Mouse (Mus musculus) embryonic facial prominence, embryonic 10.5 days (tissue): ENCODE data around the gene Agap1. TPM values are rescaled to one million over a fixed set of nuclear protein-coding genes. Genes with fewer than 3 reads are reported as not detected.

Experiments used
- DNase-seq: peaks from one replicate; pipeline ENCODE4 v3.0.0-alpha.2; 2017; ENCODE audit warnings: low spot score
- H3K27ac ChIP-seq: fragments of 300-500 bp; sonication (generic); replicated peaks from 2 replicates; pipeline ENCODE4 v1.5.1; 2016; ENCODE audit warnings: mild to moderate bottlenecking
- H3K27me3 ChIP-seq: fragments of 300-500 bp; sonication (generic); replicated peaks from 2 replicates; pipeline ENCODE4 v1.6.1; 2016; ENCODE audit warnings: low read depth, mild to moderate bottlenecking; ENCODE audit not compliant: poor library complexity, severe bottlenecking
- H3K36me3 ChIP-seq: fragments of 300-500 bp; sonication (generic); replicated peaks from 2 replicates; pipeline ENCODE4 v1.6.1; 2016; ENCODE audit warnings: mild to moderate bottlenecking, moderate library complexity
- H3K4me1 ChIP-seq: fragments of 300-500 bp; sonication (generic); 2 replicates; pipeline ENCODE4 v1.6.1; 2016
- H3K4me3 ChIP-seq: fragments of 300-500 bp; sonication (generic); 2 replicates; pipeline ENCODE4 v1.5.1; 2016; ENCODE audit warnings: mild to moderate bottlenecking, moderate library complexity
- H3K9me3 ChIP-seq: fragments of 300-500 bp; sonication (generic); 2 replicates; pipeline ENCODE4 v1.6.1; 2016; ENCODE audit warnings: mild to moderate bottlenecking
- WGBS: fragments of 180-500 bp; shearing (Covaris S2); methylation state at CpG from one replicate; pipeline ENCODE4 v1.1.7; 2016; 5-methylcytosine and 5-hydroxymethylcytosine counted together
- polyA plus RNA-seq: library from polyadenylated mRNA; unstranded; fragments of >200 nt; fragmentation: Nextera tagmentation; extraction: Ambion mirVana; gene quantifications from 2 replicates; pipeline ENCODE4 v1.2.1, GENCODE M21; 2016

Agap1 gene
- polyA plus RNA-seq, 1 experiment from 2014 or later, result 13.6 TPM

DNA sequence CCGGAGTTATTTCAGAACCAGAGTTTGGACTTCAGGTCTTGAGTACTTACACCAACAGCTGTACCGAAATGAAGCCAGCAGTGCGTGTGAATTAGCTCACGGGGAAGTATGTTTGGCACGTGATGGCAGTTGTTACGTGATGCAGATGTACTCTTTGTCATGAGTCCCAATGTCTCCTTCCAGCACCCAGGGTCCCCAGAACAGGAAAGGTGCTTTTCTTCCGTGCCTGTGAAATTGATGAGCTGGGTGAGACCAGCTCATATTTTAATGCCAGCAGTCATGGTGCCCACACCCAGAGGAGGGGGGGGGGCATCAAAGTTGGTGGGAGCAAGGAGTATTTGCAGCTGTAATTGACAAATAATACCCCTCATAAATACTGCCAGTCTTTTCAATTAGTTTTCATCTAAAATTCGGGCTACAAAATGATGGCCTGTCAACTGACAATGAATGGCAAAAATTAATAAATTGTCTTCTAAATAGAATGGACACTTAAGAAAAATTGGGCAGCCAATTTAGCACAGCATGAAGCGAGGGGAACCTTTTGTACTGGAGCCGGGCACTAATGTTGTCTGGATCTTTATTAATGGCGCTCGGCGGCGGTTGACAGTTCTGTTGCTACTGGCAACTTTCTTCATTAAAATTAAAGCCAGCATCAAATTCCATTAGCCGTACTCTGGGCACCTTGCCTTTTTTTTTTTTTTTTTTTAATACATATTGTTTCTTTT, 253.3 kb downstream of the Agap1 start:
- Histone ChIP-seq H3K4me1 (peaks cover 71% of the 10 kb centered on the region), H3K36me3 (peaks cover 20% of the 10 kb centered on the region), H3K27me3 (peaks cover 15% of the 10 kb centered on the region), H3K9me3 (no peaks in the 10 kb centered on the region), H3K27ac (no peak overlapping the region), H3K4me3 (no peak overlapping the region)
- 85% methylated on average over 15 of the region's 15 CpGs for WGBS
- no peak for DNase-seq

DNA sequence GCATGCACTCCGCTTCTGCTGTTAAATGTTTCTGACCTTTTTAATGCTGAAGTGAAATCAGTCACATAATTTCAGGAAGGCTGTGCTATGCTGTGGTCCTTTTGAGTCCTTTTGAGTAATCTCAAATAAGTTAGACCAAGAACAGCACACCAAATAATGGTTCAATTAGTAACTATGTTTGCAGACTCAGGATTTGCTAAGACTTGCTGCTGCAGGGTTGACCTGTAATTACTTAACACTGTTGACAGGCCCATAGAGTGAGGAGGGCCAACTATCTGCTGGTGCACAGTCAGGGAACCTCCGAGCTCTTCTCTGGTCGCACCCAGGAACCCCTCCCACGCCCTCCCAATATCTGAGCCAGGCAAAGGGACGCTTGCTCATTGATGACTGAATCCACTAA, 255.2 kb downstream of the Agap1 start:
- Histone ChIP-seq H3K4me1 (peaks cover 73% of the 10 kb centered on the region), H3K9me3 (no peaks in the 10 kb centered on the region), H3K27me3 (peaks cover 13% of the 10 kb centered on the region), H3K36me3 (peaks cover 20% of the 10 kb centered on the region), H3K4me3 (no peak overlapping the region), H3K27ac (no peak overlapping the region)
- WGBS, result 85% methylated on average over 5 of the region's 5 CpGs
- no peak for DNase-seq

GRCm38 (mm10) chr1:89713681-89714080, 259.1 kb downstream of the Agap1 start:
- Histone ChIP-seq H3K27me3 (no peaks in the 10 kb centered on the region), H3K36me3 (peaks cover 14% of the 10 kb centered on the region; the same call in 1 of the 2 replicates), H3K27ac (peak overlapping the region; percentile 35; the same call in 1 of the 2 replicates), H3K4me1 (peaks cover 65% of the 10 kb centered on the region), H3K4me3 (no peak overlapping the region), H3K9me3 (no peaks in the 10 kb centered on the region)
- DNase-seq, result peak; percentile 23
- 61% methylated on average over 5 of the region's 5 CpGs for WGBS

GRCm38 (mm10) chr1:89714165-89714980, 259.8 kb downstream of the Agap1 start:
- 57% methylated on average over 18 of the region's 18 CpGs for whole genome bisulfite sequencing
- H3K9me3 ChIP-seq, result no peaks in the 10 kb centered on the region
- DNase-seq, result peak; percentile 58
- H3K4me1 ChIP-seq, result peaks cover 64% of the 10 kb centered on the region
- H3K27ac ChIP-seq, result no peak overlapping the region
- H3K36me3 ChIP-seq, result peaks cover 10% of the 10 kb centered on the region; the same call in 1 of the 2 replicates
- H3K4me3 ChIP-seq, result no peak overlapping the region
- H3K27me3 ChIP-seq, result no peaks in the 10 kb centered on the region

- no peak for DNase-seq
- H3K9me3 ChIP-seq, result no peaks in the 10 kb centered on the region
- H3K27me3 ChIP-seq, result no peaks in the 10 kb centered on the region
- H3K4me1 ChIP-seq, result peaks cover 46% of the 10 kb centered on the region
- H3K27ac ChIP-seq, result no peak overlapping the region
- WGBS, result 93% methylated on average over 2 of the region's 2 CpGs
- H3K4me3 ChIP-seq, result no peak overlapping the region
- H3K36me3 ChIP-seq, result peaks cover 7% of the 10 kb centered on the region
Measured at GRCm38 (mm10) chr1:89716234-89716633, 261.6 kb downstream of the Agap1 start.

GRCm38 (mm10) chr1:89717100-89717499, 262.5 kb downstream of the Agap1 start:
- Histone ChIP-seq H3K9me3 (no peaks in the 10 kb centered on the region), H3K36me3 (peaks cover 4% of the 10 kb centered on the region), H3K27ac (no peak overlapping the region), H3K4me1 (peaks cover 48% of the 10 kb centered on the region), H3K27me3 (no peaks in the 10 kb centered on the region), H3K4me3 (no peak overlapping the region)
- WGBS, result 91% methylated on average over 4 of the region's 4 CpGs
- no peak for DNase-seq

DNA sequence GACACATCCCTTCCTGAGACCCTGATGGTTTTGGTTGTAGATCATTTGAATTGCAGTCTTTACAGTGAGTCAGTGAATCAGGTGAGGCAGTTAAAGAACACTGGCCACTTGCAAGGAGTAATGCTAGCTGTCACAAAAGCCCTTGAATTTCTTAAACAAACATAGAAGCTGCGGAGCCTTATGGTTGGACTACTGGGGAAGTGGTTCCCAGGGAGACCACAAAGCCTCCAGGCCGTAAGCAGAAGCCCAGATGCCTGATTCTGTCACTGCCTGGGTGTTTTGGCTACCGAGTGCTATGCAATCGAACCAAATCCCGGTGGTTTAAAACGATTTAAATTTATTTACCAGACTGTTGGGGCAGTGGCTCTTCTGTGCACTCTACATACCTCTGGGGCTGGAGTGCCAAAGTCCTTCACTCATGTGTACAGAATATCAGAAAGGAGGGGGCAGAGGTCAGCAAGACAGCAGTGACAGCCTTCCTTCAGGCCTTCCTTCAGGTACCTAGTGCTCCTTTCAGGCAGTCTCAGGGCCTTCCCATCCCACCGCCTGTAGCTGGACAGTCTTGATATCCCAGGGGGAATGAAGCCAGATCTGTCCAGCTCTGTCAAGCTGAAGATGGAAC, 264.3 kb downstream of the Agap1 start:
- H3K4me3 ChIP-seq, result no peak overlapping the region
- no peaks in the 10 kb centered on the region for H3K27me3 ChIP-seq
- H3K27ac ChIP-seq, result no peak overlapping the region
- no peaks in the 10 kb centered on the region; the same call in 1 of the 2 replicates for H3K36me3 ChIP-seq
- WGBS, result 67% methylated on average over 7 of the region's 7 CpGs
- no peak for DNase-seq
- no peaks in the 10 kb centered on the region for H3K9me3 ChIP-seq
- peaks cover 54% of the 10 kb centered on the region for H3K4me1 ChIP-seq

GRCm38 (mm10) chr1:89724141-89724540, 269.5 kb downstream of the Agap1 start:
- Histone ChIP-seq H3K4me1 (peaks cover 43% of the 10 kb centered on the region), H3K27me3 (no peaks in the 10 kb centered on the region), H3K27ac (peak overlapping the region; percentile 66), H3K4me3 (no peak overlapping the region), H3K36me3 (peaks cover 30% of the 10 kb centered on the region), H3K9me3 (no peaks in the 10 kb centered on the region)
- WGBS, result 13% methylated on average over 3 of the region's 3 CpGs
- DNase-seq, result peak; percentile 63

DNA sequence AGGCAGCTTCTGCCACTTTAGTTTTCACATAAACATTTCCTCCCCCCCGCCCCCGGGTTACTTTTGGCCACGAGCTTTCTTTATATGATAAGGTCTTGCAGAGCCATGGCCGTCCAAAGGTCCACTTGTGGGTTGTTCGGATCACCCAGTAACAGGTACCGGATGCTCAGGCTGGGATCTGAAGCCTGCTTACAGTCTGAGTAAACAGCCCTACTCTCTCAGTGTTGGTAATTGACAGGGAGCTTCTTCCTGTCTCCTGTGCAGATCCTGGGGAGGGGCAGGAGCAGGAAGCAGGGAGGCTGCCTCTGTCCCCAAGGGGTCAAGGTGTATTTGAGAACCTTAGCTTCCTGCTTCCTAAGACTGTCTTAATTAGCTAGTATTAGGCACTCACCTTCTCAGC, 269.9 kb downstream of the Agap1 start:
- peaks cover 30% of the 10 kb centered on the region for H3K36me3 ChIP-seq
- H3K4me3 ChIP-seq, result no peak overlapping the region
- 67% methylated on average over 6 of the region's 6 CpGs for WGBS
- peak overlapping the region; percentile 66 for H3K27ac ChIP-seq
- no peak for DNase-seq
- no peaks in the 10 kb centered on the region for H3K27me3 ChIP-seq
- H3K9me3 ChIP-seq, result no peaks in the 10 kb centered on the region
- H3K4me1 ChIP-seq, result peaks cover 42% of the 10 kb centered on the region

DNA sequence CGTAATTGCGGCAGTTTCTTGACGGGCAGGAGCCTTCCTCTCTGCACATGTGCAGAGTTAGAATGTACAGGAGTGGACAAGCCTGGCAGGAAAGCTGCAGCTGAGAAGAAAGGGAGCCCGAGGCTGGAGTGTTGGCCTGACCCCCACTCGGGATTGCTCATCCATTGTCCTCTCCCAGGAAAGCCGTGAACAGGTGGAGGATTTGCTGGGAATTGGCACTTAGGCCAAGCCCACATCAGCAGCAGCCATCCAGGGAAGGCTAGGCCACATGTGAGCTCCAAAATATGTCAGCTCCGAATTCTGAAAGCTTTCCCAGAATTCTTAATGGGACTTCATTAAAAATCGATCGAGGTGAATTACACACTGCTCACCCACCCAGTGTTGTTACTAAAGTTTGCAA, 270.4 kb downstream of the Agap1 start:
- no peak for DNase-seq
- H3K4me1 ChIP-seq, result peaks cover 45% of the 10 kb centered on the region
- H3K27ac ChIP-seq, result peak overlapping the region; percentile 66
- no peak overlapping the region for H3K4me3 ChIP-seq
- 56% methylated on average over 9 of the region's 9 CpGs for WGBS
- H3K9me3 ChIP-seq, result no peaks in the 10 kb centered on the region
- H3K36me3 ChIP-seq, result peaks cover 33% of the 10 kb centered on the region
- no peaks in the 10 kb centered on the region for H3K27me3 ChIP-seq

DNA sequence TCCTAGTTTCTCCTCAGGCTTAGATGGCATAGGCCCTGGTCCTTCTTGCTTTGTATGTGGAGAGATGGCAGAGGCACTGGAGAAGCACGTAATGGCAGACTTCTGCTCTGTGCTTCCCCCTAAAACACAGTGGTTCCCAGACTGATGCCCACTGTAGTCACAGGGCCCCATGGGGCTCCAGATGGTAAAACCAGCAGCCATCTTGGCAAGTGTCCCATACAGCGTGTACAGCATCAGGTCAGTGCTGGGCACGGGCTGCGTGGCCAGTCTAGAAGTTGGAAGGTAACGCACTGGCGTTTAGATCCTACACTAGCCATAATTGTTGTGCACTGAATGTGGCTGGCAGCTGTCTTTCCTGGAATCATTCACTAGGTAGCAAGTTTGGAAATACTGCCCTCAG, 273.9 kb downstream of the Agap1 start:
- 97% methylated on average over 6 of the region's 6 CpGs for WGBS
- Histone ChIP-seq H3K4me3 (no peak overlapping the region), H3K27me3 (no peaks in the 10 kb centered on the region), H3K27ac (no peak overlapping the region), H3K9me3 (no peaks in the 10 kb centered on the region), H3K4me1 (peaks cover 35% of the 10 kb centered on the region), H3K36me3 (peaks cover 64% of the 10 kb centered on the region)
- DNase-seq, result no peak

DNA sequence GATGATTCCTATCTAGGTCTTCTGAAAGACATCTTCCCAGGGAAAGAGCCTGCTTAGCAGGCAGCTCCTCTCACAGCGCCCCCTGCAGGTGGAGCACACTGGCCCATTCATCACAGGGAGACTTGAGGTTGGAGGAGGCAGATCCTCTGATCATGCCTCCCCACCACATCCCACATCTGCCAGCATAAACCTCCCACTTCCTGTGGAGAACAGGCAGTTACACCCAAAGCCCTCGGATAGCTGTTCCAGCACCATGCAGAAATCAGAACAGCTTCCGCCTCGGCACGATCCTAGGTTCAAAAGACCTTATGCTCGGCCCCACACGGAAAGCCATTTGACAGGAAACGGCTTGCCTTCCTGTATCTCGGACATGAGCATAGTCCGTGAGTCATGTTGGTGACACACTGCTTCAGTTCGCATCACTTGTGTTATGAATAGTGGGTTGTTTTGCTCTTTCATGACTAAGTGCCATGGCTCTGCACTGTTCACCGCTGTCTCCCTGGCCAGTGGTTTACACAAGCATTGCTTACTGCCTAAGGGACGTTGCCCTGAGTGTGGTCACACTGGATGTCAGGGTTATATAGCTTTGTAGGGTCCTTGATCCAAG, 276.1 kb downstream of the Agap1 start:
- Histone ChIP-seq H3K27ac (no peak overlapping the region), H3K36me3 (peaks cover 73% of the 10 kb centered on the region), H3K4me3 (no peak overlapping the region), H3K9me3 (no peaks in the 10 kb centered on the region), H3K27me3 (no peaks in the 10 kb centered on the region; the same call in 1 of the 2 replicates), H3K4me1 (peaks cover 21% of the 10 kb centered on the region)
- 84% methylated on average over 13 of the region's 13 CpGs for WGBS
- DNase-seq, result no peak
